Mouse (Mus musculus): ENCODE data around the gene Cenpv.
A peak's percentile ranks its signal among the peaks of the same experiment; 100 is the strongest.

Cenpv gene

DNA sequence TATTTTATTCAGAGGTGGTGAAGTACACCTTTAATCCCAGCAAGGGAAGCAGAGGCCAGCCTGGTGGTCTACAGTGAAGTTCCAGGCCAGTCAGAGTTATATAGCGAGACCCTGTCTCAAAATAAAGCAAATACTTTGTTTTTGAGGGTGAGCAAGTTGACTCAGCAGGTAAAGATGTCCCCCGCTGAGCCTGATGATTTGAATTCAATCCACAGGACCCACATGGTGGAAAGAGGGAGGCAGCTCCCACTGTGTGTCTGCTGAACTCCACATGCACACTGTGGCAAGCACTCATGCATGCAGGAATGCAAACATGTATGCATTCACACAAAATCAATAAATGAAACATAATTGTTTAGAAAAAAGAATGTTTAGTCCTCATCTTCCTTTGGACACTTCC, 40.3 kb downstream of the Cenpv start:
- no peak for DNase-seq

DNA sequence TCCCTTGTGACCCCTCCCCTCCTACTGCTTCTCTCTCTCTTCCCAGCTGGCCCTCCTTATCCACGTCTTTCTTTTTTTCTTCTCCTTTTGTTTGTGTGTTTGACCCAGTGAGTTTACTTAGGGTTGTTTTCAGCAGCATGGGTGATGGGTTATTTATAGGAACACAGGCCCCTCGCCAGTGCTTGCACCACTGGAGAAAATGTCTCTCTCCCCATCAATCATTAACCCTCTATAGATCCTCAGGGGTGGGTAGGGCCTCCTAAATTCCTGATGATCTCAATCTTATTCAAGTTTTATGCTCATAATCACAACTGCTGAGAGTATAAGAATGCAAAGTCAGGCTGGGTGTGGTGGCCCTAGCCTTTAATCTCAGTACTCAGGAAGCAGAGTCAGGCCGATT, 41.9 kb downstream of the Cenpv start:
- no peak for DNase-seq

DNA sequence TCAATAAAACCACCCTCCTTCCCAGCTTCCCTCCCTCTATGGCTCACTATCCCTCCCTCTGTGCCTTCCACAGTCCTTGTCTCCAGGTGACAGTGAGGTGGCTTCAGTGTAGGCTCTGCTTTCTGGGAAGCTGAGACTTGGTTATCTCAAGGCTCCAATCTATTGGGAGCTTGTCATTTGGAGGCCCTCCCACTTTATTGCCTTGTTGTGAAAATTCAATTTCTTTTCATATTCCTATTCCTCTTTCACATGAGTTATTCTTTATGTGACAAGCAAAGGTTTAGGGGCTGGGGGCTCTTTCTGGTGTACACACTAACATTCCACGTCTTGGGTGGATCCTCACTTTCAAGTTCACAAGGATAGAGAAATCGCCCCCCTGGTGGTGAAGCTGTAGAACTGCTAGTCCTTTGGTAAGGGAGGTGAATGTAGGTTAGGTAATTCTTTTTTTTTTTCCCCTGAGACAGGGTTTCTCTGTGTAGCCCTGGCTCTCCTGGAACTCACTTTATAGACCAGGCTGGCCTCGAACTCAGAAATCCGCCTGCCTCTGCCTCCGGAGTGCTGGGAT, 42.8 kb downstream of the Cenpv start:
- peak; percentile 20 for DNase-seq

DNA sequence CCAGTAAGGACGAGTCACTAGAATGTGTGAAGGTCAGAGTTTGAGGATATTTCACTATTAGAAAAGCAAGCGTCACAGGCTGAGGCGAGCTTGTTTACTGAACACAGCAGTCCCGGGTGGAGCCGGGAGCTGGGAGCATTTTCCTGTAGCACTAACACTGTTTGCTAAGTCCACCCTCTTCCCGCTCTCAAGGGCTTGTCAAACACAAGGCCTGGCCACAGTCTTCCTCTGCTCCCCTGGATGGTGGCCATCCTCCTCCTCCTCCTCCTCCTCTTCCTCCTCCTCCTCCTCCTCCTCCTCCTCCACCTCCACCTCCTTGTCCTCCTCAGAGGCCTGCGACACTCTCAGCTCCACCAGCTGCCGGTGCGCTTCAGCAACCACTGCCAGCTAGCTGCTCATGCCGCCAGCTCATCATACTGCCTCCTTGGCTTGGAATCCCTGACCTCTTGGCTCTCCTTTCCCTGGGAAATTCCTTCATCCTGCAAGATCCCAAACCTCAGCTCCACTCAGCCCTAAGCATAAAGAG, 43.7 kb downstream of the Cenpv start:
- DNase-seq, result peak; percentile 58

DNA sequence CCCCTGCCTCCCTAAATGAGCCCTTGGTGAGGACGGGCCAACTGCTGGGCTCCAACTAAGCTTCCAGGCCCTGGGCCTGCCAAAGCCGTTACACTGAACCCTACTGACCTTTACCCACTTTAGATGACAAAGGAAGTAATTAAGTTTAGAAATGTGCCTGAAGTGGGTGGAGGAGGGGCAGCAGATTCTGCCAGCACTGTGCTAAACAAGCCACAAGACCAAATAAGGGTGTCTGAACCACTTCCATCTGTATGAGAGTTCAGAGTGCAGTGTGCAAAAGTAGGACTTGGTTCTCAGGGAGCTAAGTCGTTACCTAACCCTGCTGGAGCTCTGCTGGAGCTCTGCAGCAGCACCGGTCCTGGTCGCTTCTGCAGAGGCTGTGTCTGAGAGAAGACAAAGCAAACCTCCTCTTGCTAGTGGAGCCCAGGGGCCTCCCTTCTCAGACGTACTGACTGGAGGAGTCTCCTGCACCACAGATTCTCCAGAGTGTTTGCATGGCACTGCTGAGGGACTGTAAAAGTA, 44.2 kb downstream of the Cenpv start:
- peak; percentile 82 for DNase-seq

DNA sequence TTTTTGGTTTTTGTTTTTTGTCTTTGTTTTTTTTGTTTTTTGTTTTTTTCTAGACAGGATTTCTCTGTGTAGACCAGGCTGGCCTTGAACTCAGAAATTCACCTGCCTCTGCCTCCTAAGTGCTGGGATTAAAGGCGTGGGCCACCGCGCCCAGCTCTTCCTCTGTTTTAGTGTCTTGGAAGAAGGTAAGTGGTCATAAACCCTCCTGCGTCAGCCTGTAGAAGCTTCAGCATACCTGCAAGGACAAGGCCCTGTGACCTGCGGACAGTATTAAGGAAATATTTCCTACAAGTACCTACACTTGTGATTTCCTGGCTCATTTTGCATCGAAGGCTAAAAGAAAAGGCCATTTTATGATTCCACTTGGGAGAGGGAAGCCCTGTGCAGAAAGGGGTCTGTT, 45.4 kb downstream of the Cenpv start:
- no peak for DNase-seq

DNA sequence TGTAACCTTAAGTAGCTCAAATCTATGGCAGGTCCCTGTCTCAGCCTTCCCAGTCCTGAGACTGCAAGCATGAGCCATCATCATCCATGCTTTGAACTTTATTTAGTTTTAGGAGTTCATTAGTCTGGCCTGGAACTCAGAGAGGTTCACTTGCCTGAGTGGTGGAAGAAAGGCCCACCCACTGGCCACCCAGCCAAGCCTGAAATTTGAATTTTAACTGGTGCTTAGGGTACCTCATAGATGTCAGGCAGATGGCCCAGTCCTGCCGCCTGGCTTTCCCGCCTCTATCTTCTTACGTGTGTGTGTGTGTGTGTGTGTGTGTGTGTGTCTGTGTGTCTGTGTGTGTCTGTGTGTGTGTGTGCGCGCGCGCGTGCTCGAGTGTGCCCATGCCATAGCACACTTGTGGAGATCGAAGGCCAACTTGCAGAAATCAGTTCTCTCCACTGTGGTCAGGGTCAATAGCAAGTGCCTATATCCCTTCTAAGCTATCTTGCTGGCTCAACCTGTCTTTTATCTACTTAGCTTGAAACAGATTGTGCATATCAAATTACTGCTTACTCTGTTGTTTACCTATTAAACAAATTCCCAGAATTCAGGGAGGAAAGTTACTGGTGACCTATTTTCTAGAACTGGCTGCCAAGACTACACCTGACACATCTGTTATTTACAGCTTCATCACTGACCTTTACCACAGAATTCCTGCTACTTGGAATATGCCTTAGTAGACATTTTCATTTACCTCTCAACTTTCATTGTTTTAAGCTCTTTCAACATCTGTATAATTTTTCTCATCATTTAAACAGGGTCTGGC, 51.3 kb downstream of the Cenpv start:
- DNase-seq, result no peak

DNA sequence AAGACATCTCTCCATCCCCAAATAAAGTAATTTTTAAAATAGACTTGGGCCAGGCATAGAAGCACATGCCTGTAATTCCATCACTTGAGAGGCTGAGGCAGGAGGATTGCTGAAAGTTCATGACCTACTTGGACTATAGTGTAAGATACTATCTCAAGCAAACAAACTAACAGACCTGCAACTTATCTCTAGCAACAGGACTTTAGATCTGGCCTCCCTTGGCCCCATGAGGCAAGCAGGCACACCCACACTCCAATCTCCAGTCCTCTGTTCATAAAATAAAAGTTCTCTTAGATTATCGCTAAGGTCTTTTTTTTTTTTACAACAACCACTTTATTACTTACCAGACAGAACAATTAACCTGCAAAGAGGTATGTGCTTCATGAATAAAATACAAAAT, 52.1 kb downstream of the Cenpv start:
- no peak for DNase-seq

DNA sequence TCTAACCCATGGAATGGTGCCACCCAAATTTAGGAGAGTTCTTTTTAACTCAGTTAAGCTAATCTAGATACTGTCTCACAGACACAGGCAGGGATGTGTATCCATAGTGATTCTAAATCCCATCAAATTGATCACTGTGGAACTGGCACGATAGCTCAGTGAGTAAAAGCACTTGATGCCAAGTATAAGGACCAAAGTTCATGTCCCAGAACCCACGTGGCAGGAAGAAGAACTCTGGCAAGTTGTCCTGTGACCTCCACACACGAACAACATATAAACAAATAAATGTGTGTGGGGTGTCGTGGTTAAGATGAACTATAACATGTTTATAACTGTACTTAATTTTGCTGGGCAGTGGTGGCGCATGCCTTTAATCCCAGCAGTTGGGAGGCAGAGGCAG, 59.5 kb downstream of the Cenpv start:
- DNase-seq, result peak; percentile 45

DNA sequence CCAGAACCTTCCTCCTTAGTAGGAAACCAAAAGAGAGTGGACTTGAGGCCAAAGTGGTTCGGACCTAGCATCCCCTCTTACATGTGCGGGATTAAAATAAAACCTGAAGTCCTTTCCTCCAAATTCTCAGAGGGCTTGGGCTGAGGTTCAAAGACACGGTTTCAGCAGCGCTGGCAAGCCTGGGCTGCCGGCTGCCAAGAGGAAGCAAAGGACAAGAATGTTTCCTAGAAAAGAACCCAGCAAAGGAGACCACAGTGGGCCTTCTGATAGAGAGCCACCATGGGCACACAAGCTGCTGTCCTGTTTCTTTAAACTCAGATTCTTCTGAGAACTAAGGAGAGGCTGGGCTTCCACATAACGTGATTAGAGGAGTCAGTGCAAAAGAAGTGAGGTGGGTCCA, 60.1 kb downstream of the Cenpv start:
- peak; percentile 37 for DNase-seq

DNA sequence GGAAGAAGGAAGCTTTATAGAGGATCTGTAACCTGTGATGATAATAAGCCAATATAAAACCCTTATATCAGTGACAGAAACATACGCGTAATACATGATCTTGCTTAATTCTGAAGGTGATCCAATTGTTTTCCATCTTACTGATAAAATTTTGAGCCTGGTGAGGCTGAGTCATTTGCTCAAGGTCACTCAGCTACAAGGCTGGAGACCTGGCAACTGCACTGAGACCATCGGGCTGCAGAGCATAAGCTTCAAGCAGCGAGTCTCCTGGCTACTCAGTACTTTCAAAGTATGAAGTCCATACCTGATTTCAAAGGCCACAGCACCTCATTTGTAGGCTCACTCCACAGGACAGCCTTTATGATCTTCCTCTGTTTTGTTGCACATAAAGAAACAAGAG, 62.9 kb downstream of the Cenpv start:
- DNase-seq, result no peak

Measured in kidney, adult 18-20 months (tissue).